Mouse (Mus musculus): ENCODE measurements around the gene Sobp.

The Sobp gene

GRCm38 (mm10) chr10:42989910-42990309 is 184.4 kb downstream of the Sobp start:
- peak; percentile 86 for DNase-seq (ENCODE audit: low spot score)

- no peak for DNase-seq (ENCODE audit: low spot score)
Measured at GRCm38 (mm10) chr10:42988627-42989026, 185.7 kb downstream of the Sobp start.

DNA sequence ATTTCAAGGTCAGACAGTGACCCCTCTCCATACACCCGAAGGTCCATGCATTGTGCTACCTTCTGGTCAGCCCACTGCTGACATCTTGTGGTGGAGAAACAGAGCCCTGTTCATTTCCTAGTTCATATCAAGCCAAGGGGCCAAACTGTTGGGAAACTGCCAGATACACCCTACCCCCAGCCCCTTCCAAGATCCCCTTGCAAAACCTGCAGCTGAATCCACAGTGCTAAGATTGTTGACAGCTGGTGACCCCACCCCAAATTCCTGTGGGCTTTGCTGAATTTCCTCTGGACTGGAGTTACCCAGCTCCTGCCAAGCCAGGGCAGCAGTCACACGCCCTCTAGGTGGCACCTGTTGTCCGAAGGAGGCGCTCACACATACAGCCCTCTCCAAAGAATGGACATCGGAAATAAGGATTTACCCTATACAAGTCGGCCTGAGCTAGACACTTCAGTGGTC is 186.7 kb downstream of the Sobp start:
- peak; percentile 86 for DNase-seq (ENCODE audit: low spot score)

DNA sequence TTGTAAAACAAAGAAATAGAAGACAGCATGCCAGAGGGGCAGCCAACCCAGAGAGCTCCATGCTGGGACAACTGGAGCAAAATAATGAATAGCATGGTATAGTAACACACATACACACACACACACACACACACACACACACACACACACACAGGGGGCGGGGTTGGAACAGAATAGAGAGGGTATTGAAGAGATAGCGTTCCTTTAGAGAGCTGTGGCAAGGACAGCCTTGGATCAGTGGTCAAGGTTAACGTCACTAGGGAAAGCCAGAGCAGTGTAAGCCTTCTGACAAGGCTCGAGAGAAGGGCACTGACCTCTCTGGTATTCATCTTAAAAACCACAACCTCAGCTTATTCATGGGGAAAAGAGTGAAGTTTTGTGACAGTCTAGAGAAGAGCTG is 189.4 kb downstream of the Sobp start:
- no peak for DNase-seq (ENCODE audit: low spot score)

- DNase-seq (ENCODE audit: low spot score): peak; percentile 59
Measured at GRCm38 (mm10) chr10:42980999-42981757, 193.2 kb downstream of the Sobp start.

GRCm38 (mm10) chr10:42978346-42978745 is 196.0 kb downstream of the Sobp start:
- DNase-seq (ENCODE audit: low spot score): no peak

GRCm38 (mm10) chr10:42976577-42976976 is 197.8 kb downstream of the Sobp start:
- no peak for DNase-seq (ENCODE audit: low spot score)

DNA sequence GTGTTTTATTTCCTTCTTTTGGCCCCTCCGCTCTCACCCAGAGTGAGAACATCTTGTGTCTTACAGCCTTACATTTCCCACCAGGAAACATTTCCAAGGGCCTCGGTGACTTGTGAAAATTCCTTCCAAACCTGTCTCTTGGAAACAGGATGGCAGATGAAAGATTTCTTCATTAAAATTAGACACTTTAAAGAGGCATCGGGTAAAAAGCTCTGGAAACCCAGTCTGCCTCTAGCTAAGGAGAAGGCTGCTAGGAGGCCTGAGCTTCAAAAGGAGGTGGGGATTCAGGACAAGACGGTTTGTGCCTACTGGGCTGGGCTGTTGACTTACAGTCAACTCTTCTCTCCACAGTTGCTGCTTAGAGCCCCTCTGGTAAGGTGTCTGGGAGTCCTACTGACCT is 200.8 kb downstream of the Sobp start:
- DNase-seq (ENCODE audit: low spot score): no peak

DNA sequence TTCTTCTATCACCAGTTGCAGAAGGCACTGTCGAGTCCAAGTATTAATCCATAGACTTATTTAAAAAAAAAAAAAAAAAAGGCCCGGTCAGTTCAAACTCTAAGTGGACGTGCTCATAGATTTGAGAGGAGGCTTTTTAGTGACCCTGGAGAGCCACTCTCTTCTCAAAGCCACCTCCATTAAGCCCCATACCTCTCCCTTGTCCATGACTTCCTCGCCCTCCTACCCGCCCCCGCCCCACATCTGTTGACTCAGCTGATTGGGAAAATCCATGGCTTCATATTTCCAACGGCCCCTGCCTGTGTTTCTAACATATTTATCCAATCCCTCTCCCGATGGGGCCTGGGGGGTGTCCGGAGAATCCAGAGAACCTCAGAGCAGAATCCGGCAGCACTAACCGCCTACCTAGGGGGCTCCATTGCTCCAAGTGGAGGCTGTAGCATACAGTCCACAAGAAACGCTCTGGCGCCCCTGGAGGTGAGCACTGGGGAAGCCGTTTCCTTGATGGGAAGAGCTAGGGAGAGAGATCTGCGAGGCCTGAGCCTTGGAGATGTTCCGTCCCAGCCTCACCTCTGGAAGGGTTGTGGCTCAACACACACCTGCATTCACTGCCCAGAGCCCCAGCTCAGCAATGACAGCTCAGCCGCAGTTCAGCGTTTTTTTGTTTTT is 201.7 kb downstream of the Sobp start:
- DNase-seq (ENCODE audit: low spot score): peak; percentile 90

DNA sequence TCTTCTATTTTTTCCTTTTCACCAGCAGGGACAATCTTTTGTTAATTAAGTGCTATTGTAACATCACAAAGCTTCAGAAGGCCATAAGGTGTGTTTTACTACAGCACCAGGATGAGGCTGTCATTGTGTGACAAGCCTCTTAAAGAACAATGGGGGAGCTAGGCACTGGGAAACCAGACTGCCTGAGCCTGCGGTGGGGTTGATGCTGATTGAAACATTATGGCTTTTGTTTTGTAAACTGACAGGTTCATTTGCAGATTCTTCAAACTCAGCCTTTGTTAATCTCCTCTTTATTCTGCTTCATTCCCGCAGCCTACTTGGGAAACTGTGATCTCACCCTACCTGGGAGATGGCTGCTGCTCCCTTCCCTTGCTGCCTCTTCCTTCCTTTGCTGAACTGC is 206.0 kb downstream of the Sobp start:
- DNase-seq (ENCODE audit: low spot score): no peak

- DNase-seq (ENCODE audit: low spot score): no peak
Measured at GRCm38 (mm10) chr10:42963061-42963460, 211.3 kb downstream of the Sobp start.

GRCm38 (mm10) chr10:42962655-42963054 is 211.7 kb downstream of the Sobp start:
- no peak for DNase-seq (ENCODE audit: low spot score)

DNA sequence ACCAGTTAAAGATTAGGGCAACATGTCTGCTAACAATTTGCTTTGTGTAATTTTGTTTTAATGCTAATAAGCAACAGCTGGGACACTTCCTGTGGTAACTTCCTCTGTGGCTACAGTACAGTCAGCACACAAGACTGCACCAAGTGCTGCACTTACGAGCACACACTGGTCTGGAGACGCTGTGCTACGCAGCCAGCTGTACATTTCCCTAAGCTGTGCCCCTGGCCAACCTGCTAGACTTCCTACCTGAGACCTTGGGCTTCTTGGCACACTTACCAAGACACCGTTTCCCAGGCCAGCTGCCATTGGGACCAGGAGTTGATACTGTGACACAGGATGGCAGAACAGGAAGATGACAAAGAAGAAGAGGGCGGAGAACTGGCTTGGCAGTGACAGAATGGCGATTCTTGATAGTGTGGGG is 212.1 kb downstream of the Sobp start:
- no peak for DNase-seq (ENCODE audit: low spot score)

DNA sequence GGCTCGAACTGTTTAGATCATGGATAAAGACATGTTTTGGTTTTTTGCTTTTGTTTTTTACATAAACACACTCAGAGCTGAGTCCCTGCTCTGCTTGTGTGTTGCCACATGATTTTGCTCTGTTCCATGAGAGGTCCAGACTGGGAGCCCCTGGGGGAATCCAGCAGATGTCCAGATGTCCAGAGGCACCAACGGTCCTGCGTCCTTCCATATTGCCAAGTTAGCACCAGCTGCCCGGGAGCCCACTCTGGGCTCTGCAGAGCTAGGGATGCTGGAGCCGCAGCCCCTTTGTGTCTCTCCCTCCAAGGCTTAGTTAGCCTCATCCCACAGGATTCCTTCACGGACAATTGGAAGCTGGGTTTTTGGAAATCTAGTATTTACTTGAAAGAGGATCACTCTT is 212.6 kb downstream of the Sobp start:
- DNase-seq (ENCODE audit: low spot score): no peak

DNA sequence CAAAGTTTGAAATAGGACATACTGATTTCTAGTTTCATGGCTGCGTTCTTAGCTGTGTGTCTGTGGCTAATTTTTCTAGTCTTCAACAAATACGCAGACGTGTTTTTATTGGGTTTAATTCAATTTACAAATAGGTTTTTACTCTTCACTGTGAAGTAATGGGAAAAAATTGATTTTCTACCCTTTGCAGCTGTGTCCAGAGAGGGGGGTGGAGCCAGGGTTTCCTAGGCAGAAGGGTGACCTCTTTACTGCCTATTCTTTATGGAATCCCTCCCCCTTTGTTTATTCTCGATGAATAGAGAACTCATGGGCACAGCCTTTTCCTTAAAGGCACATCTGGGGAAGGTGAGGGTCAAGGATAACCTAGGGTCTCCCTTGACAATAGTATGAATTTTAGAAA is 215.6 kb downstream of the Sobp start:
- no peak for DNase-seq (ENCODE audit: low spot score)

- peak; percentile 90 for DNase-seq (ENCODE audit: low spot score)
Measured at GRCm38 (mm10) chr10:42957881-42958651, 216.3 kb downstream of the Sobp start.

DNA sequence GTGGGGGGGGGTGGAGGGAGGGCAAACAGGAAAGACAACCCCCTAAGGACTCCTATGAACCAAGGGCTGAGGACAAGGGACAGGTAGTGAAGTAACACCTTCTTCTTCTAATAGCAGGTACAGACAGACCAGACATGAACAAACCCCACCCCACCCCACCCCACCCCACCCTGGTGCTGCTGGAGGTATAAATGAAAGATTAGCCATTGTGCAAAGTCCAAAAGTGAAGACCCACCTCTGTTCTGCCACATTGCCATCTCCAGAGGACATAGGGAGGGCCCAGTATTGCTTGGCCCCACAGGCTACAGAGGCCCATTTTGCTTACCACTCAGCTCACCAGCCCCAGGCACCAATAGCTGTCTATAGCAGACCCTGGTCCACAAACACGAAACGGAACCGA is 219.1 kb downstream of the Sobp start:
- no peak for DNase-seq (ENCODE audit: low spot score)

DNA sequence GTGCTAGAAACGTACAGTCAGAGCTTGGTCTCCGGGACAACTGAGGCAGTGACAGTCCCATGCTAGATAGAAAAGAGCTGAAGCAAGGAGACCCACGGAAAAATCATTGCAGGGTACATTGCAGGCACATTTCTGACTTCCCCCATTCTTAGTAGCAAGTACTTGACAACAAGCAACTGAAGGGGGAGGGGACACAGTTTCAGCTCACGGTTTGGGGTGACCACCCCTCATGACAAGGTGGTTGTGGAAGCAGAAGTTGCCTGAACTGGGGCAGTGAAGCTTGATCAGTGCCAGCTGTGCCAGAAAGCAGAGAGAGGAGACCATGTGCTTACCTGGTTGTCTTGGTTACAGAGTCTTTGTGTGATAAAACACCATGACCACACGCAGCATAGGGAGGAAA is 220.7 kb downstream of the Sobp start:
- DNase-seq (ENCODE audit: low spot score): no peak
